Mouse (Mus musculus) midbrain, embryonic 15.5 days (tissue): Measurements from ENCODE around the gene Tmed6. TPM values are rescaled to one million over a fixed set of nuclear protein-coding genes. Genes with fewer than 3 reads are reported as not detected.
A peak's percentile ranks its signal among the peaks of the same experiment; 100 is the strongest.
"Not testable (repeated sequence)": the region's sequence is repeated elsewhere in the genome, so short reads cannot be mapped to it uniquely, and the experiment has no call there.

Source experiments
- ATAC-seq: fragments of 200-750 bp; cut with Nextera tagmentation; replicated peaks from 2 replicates; pipeline ENCODE4 v1.8.0; 2017; ENCODE audit warnings: moderate TSS enrichment
- H3K27ac ChIP-seq: fragments of 300-500 bp; sonication (generic); 2 replicates; pipeline ENCODE4 v1.5.1; 2015; ENCODE audit warnings: mild to moderate bottlenecking, inconsistent platforms
- H3K27me3 ChIP-seq: fragments of 300-500 bp; sonication (generic); replicated peaks from 2 replicates; pipeline ENCODE4 v1.6.1; 2015; ENCODE audit warnings: inconsistent platforms
- H3K36me3 ChIP-seq: fragments of 300-500 bp; sonication (generic); replicated peaks from 2 replicates; pipeline ENCODE4 v1.6.1; 2015; ENCODE audit warnings: inconsistent platforms
- H3K4me1 ChIP-seq: fragments of 300-500 bp; sonication (generic); 2 replicates; pipeline ENCODE4 v1.6.1; 2015; ENCODE audit warnings: inconsistent platforms
- H3K4me2 ChIP-seq: fragments of 300-500 bp; sonication (generic); 2 replicates; pipeline ENCODE4 v1.6.1; 2015; ENCODE audit warnings: inconsistent platforms, mild to moderate bottlenecking, moderate library complexity
- H3K4me3 ChIP-seq: fragments of 300-500 bp; sonication (generic); 2 replicates; pipeline ENCODE4 v1.5.1; 2015; ENCODE audit warnings: mild to moderate bottlenecking, inconsistent platforms
- H3K9ac ChIP-seq: fragments of 300-500 bp; sonication (generic); 2 replicates; pipeline ENCODE4 v1.6.1; 2015; ENCODE audit warnings: mild to moderate bottlenecking, inconsistent platforms
- H3K9me3 ChIP-seq: fragments of 300-500 bp; sonication (generic); 2 replicates; pipeline ENCODE4 v1.6.1; 2016; ENCODE audit warnings: inconsistent platforms
- WGBS: fragments of 180-500 bp; shearing (Covaris S2); methylation state at CpG from one replicate; pipeline ENCODE4 v1.1.7; 2015; ENCODE audit warnings: mixed read lengths; 5-methylcytosine and 5-hydroxymethylcytosine counted together
- polyA plus RNA-seq: library from polyadenylated mRNA; unstranded; fragments of >200 nt; fragmentation: Nextera tagmentation; extraction: Ambion mirVana; gene quantifications from 2 replicates; pipeline ENCODE4 v1.2.1, GENCODE M21; 2015

The Tmed6 gene
- not detected in 2 replicates for polyA plus RNA-seq

DNA sequence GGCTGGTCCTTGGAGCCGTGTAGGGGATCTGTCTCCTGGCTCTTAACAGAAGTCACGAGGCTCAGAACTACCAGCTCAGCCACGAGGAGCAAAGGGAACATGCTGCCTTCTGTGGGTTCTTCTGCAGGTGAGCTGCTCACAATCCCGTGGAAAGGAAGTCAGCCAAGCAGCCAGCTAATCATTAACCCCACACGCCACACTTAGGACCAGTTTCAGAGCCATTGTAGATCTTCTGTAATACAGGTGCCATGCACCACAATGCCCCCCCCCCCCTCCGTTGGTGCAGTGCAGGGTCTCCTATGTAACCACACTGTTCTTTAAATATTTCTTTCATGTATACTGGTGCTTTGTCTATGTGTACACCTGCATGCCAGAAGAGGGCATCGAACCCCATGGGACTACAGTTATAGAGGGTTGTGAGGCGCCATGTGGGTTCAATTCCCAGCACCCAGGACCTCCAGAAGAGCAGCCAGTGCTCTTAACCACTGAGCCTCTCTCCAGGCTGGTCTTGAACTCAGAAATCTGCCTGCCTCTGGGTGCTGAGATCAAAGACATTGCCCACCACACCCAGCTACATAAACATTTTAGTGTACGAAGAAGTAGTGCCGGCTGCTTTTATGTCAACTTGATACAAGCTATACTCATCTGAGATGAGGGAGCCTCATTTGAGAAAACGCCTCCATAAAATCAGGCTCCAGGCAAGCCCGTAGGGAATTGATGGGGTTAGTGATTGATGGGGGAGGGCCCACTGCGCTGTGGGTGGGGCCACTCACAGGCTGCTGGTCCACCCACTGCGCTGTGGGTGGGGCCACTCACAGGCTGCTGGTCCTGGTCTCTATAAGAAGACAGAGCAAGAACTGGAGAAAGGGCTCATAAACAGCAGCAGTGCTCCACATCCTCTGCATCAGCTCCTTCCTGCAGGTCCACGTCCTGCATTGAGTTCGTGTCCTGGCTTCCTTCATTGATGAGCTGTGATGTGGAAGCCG, at the start of gene Tmed6:
Gene Tmed6, minus strand, starts transcription at position 134 of the 986 bp plus-strand sequence.
- no peak within 1 kb of the TSS for H3K4me3 ChIP-seq
- H3K4me1 ChIP-seq: no peaks in the 10 kb centered on the region
- no peak within 1 kb of the TSS for H3K4me2 ChIP-seq
- no peaks in the 10 kb centered on the region; the same call in 1 of the 2 replicates for H3K36me3 ChIP-seq
- H3K9me3 ChIP-seq: no peaks in the 10 kb centered on the region
- ATAC-seq: no peak
- 69% methylated on average over 17 of the region's 17 CpGs for WGBS
- no peaks in the 10 kb centered on the region for H3K27me3 ChIP-seq
- H3K9ac ChIP-seq: no peak within 1 kb of the TSS
- H3K27ac ChIP-seq: no peak within 1 kb of the TSS

DNA sequence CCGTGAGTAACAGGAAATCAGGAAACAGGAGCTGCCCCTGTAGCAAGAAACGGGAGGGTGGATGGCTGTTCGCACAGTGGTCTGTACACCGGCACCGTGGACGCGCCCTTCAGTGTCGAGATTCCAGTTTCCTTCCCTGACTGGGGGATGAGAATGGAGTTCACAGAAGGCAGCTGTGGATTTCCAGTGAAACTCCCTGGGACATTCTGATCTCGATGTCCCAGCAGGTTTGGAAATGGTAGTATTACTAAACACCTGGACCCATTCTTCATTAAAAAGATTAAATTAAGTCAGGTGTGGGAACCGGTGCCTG, 49.5 kb upstream of the Tmed6 start:
- H3K4me2 ChIP-seq: no peak overlapping the region
- H3K36me3 ChIP-seq: no peaks in the 10 kb centered on the region
- no peak overlapping the region for H3K9ac ChIP-seq
- no peaks in the 10 kb centered on the region for H3K9me3 ChIP-seq
- H3K4me1 ChIP-seq: peaks cover 8% of the 10 kb centered on the region
- no peaks in the 10 kb centered on the region for H3K27me3 ChIP-seq
- no peak overlapping the region for H3K4me3 ChIP-seq
- WGBS: 85% methylated on average over 10 of the region's 10 CpGs
- no peak overlapping the region for H3K27ac ChIP-seq
- ATAC-seq: no peak

DNA sequence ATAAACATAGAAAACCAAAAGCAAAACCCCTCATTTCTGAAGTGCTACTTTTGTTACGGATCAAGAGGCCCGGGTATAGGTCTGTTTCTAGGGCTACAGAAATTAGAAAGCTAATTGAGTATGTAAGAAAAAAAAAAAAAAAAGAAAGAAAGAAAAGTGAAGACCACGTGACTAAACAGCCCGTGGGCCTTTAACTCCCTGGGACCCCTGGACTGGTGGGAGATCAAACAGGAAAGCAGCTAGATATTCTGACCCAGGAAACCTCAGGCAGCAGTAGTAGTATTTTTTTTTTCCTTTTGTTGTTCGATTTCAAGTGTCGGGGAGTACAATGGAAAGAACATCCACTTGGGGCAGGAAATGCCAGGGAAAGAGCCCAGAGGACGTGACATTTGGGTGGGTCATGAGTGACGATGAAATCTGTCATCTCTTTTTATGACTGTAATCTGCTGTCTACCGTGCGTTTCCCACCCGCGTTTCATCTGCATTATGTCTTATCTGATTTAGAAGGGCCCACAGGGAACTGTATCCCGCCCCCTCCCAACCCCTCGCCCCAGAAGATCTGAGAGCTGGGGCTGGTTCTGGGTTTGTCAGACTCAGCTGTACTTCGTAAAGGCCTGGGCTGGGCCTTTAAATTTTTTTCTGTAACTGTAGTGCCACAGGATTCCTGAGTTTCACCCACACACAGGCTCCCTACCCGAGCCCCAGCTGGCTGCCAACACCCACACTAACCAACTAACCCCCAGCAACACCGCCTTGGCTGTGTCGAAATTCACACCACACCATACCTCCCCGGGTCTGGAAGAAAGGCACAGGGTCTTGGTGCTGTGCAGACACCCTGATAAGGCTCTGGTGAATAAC, 48.9 kb upstream of the Tmed6 start:
- H3K4me1 ChIP-seq: peaks cover 8% of the 10 kb centered on the region
- no peaks in the 10 kb centered on the region for H3K9me3 ChIP-seq
- no peak overlapping the region for H3K4me2 ChIP-seq
- no peak overlapping the region for H3K9ac ChIP-seq
- H3K27ac ChIP-seq: no peak overlapping the region
- H3K36me3 ChIP-seq: no peaks in the 10 kb centered on the region
- ATAC-seq: no peak
- H3K27me3 ChIP-seq: no peaks in the 10 kb centered on the region
- no peak overlapping the region for H3K4me3 ChIP-seq
- 63% methylated on average over 19 of the region's 19 CpGs for whole genome bisulfite sequencing

GRCm38 (mm10) chr8:107113209-107113608, 47.8 kb upstream of the Tmed6 start:
- H3K9ac ChIP-seq: no peak overlapping the region
- H3K4me3 ChIP-seq: no peak overlapping the region
- H3K36me3 ChIP-seq: no peaks in the 10 kb centered on the region
- H3K4me2 ChIP-seq: no peak overlapping the region
- 51% methylated on average over 4 of the region's 4 CpGs for WGBS
- no peaks in the 10 kb centered on the region for H3K9me3 ChIP-seq
- H3K27ac ChIP-seq: no peak overlapping the region
- no peak for ATAC-seq
- no peaks in the 10 kb centered on the region for H3K27me3 ChIP-seq
- H3K4me1 ChIP-seq: peaks cover 8% of the 10 kb centered on the region

DNA sequence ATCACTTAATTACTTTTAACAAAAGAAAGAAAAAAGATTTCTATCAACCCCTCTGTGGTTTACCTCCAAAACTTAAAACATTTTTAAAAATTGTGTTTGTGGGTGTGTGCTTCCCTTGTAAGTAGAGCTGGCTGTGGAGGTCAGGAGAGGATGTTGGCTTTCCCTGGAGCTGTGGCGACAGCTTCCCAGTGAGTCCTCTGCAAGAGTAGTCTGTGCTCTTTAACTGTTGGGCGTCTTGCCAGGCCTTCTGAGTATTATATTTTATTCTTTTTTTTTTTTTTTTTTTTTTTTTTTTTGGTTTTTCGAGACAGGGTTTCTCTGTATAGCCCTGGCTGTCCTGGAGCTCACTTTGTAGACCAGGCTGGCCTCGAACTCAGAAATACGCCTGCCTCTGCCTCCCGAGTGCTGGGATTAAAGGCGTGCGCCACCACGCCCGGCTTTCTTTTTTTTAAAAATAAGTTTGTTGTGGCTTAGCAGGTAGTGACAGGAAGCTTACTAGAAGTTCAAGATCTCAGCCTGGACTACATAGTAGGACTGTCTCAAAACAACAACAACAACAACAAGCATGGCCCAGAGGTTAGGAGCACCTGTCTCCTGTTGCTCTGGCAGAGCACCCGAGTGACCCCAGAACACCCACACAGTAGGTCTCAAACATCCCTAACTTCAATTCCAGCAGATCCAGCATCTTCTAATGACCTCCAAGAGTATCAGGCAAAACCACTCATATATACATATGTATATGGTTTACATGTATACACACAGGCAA, 46.1 kb upstream of the Tmed6 start:
- no peaks in the 10 kb centered on the region for H3K27me3 ChIP-seq
- H3K4me2 ChIP-seq: no peak overlapping the region
- no peak overlapping the region for H3K27ac ChIP-seq
- H3K4me1 ChIP-seq: peaks cover 8% of the 10 kb centered on the region
- no peak overlapping the region for H3K9ac ChIP-seq
- WGBS: 89% methylated on average over 10 of the region's 11 CpGs
- no peaks in the 10 kb centered on the region for H3K9me3 ChIP-seq
- no peaks in the 10 kb centered on the region for H3K36me3 ChIP-seq
- ATAC-seq: no peak
- H3K4me3 ChIP-seq: no peak overlapping the region

- no peak overlapping the region for H3K27ac ChIP-seq
- H3K9me3 ChIP-seq: no peaks in the 10 kb centered on the region
- peaks cover 6% of the 10 kb centered on the region for H3K4me1 ChIP-seq
- no peak overlapping the region for H3K4me2 ChIP-seq
- H3K9ac ChIP-seq: no peak overlapping the region
- 66% methylated on average over 9 of the region's 9 CpGs for WGBS
- no peaks in the 10 kb centered on the region for H3K27me3 ChIP-seq
- no peak for ATAC-seq
- H3K4me3 ChIP-seq: no peak overlapping the region
- no peaks in the 10 kb centered on the region for H3K36me3 ChIP-seq
These were observed 45.3 kb upstream of the Tmed6 start for GRCm38 (mm10) chr8:107110629-107111330.

GRCm38 (mm10) chr8:107109816-107110435, 44.5 kb upstream of the Tmed6 start:
- no peak overlapping the region for H3K9ac ChIP-seq
- no peaks in the 10 kb centered on the region for H3K9me3 ChIP-seq
- H3K4me1 ChIP-seq: peaks cover 6% of the 10 kb centered on the region
- H3K4me3 ChIP-seq: no peak overlapping the region
- H3K27ac ChIP-seq: no peak overlapping the region
- no peaks in the 10 kb centered on the region for H3K36me3 ChIP-seq
- ATAC-seq: no peak
- no peak overlapping the region for H3K4me2 ChIP-seq
- WGBS: 88% methylated on average over 5 of the region's 5 CpGs
- H3K27me3 ChIP-seq: no peaks in the 10 kb centered on the region

- Histone ChIP-seq H3K4me2 (0 out of 2 replicates have a peak overlapping the region, but pooled peaks have one; percentile 3), H3K4me3 (no peak overlapping the region), H3K4me1 (peaks cover 4% of the 10 kb centered on the region), H3K36me3 (no peaks in the 10 kb centered on the region), H3K9ac (no peak overlapping the region), H3K9me3 (no peaks in the 10 kb centered on the region), H3K27me3 (no peaks in the 10 kb centered on the region), H3K27ac (no peak overlapping the region)
- WGBS: 76% methylated on average over 23 of the region's 23 CpGs
- no peak for ATAC-seq
These were observed 43.7 kb upstream of the Tmed6 start for GRCm38 (mm10) chr8:107108978-107109720.

GRCm38 (mm10) chr8:107108089-107108488, 42.6 kb upstream of the Tmed6 start:
- WGBS: 91% methylated on average over 5 of the region's 5 CpGs
- not testable (repeated sequence) for H3K4me2 ChIP-seq, H3K27me3 ChIP-seq, H3K4me1 ChIP-seq, H3K4me3 ChIP-seq, H3K9me3 ChIP-seq, H3K9ac ChIP-seq, H3K27ac ChIP-seq, H3K36me3 ChIP-seq, ATAC-seq

- Histone ChIP-seq H3K4me3 (no peak overlapping the region), H3K4me1 (no peaks in the 10 kb centered on the region)
These were observed 39.1 kb upstream of the Tmed6 start for GRCm38 (mm10) chr8:107104547-107104946.

DNA sequence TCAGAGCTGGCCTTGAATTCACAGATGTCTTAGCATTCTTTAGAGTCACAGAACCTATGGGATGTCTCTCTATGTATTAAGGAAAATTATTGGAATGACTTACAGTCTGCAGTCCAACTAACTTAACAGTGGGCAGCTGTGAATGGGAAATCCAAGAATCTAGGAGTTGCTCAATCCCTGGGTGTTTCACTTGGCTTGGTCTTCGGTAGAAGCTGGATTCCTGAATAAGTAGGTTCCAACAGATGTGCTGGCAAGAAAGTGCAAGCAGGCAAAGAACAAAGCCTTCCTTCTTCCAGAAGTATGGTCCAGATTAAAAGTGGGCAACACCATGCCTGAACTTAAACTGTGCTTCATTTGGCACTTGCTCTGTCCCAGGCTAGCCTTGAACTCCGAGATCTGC, 35.2 kb upstream of the Tmed6 start:
- WGBS: 89% methylated on average over 2 of the region's 2 CpGs
- no peak for ATAC-seq
- no peak overlapping the region for H3K4me3 ChIP-seq
- no peaks in the 10 kb centered on the region for H3K9me3 ChIP-seq
- H3K36me3 ChIP-seq: no peaks in the 10 kb centered on the region
- H3K4me2 ChIP-seq: no peak overlapping the region
- peaks cover 6% of the 10 kb centered on the region for H3K4me1 ChIP-seq
- no peaks in the 10 kb centered on the region for H3K27me3 ChIP-seq
- no peak overlapping the region for H3K27ac ChIP-seq
- no peak overlapping the region for H3K9ac ChIP-seq

More at GRCm38 (mm10) chr8:107104547-107104946, 39.1 kb upstream of the Tmed6 start:
- no peaks in the 10 kb centered on the region for H3K36me3 ChIP-seq
- no peaks in the 10 kb centered on the region for H3K27me3 ChIP-seq
- no peak overlapping the region for H3K9ac ChIP-seq
- H3K4me2 ChIP-seq: no peak overlapping the region
- 10% methylated on average over 4 of the region's 4 CpGs for WGBS
- no peak for ATAC-seq
- H3K27ac ChIP-seq: no peak overlapping the region
- no peaks in the 10 kb centered on the region for H3K9me3 ChIP-seq
